Mouse (Mus musculus) retina, postnatal 1 day (tissue): ENCODE measurements at regions not wholly inside any gene's neighbourhood (a gene's known extent, or its start where the extent isn't known, plus 50 kb on each side); places are given as distances from the start of the nearest gene placed in this dataset.
A peak's percentile ranks its signal among the peaks of the same experiment; 100 is the strongest.

ENCODE experiments used
- DNase-seq: peaks from one replicate; pipeline ENCODE4 v3.0.0-alpha.2; 2012

GRCm38 (mm10) chr7:40257733-40258376 is 640.3 kb upstream of the Vstm2b start:
- no peak for DNase-seq

DNA sequence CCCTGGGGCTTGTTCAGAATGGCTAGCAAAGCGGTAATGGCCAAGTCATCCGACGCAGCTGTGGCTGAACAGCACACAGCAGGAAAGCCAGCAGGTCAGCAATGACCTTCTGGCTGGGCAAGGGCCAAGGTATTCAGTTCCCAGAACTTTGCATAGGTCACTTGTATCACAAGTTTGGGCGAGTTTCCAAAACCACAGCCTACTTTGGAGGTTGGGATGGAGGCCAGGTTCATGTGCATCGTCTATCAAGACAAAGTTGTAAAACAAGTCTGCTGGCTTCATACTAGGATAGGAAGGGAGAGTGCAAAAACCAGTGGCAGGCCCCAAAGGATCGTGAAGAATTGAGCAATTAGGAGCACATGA is 639.8 kb upstream of the Vstm2b start:
- DNase-seq = no peak

DNA sequence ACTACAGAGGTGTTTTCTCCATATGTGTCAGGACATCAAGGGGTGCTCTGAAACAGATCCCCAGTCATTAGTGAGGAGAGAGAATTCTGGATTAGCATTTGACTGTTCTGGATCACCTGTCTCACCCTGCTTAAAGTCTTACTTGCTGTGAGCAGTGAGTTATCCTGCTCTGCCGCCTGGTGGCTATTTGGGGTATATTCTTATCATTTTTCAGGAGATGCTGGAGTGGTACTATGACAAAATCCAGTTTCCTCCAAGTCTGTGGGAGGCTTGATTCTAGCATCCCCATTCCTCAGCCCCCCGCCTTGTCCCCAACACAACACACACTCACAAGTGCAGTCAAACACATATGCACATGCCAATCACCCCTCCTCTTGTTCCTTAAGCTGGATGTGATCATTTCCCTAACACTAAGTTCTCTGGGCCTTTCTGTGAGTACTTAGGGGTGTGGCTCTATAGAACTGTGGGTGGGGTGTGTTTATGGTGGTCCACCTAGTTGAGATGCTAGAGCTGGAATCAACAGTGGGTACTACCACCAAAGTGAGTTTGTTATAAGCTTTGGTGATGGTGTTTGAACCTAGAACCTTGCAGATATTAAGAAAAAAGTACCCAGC is 624.6 kb upstream of the Vstm2b start:
- peak; percentile 74 for DNase-seq

- no peak for DNase-seq
Measured at GRCm38 (mm10) chr7:40275078-40275477, 623.0 kb upstream of the Vstm2b start.

DNA sequence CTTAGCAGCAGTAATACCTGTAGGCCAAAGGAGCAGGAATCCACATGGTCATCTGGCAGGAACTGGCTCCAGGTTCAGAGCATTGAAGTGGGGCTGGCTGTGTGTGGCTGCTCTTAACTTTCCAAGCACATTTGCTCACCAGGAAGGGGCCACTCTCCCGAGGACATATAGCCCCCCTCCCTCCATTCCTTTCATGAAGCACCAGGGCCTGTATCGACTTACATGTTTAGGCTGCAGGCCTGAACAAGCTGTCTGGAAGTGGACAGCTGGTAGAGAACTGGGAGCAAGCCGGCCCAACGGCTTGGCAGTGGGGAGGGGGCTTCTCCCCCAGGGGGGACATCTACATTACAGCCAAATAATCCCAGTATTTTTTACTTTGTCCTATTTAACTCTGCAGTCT is 622.5 kb upstream of the Vstm2b start:
- peak; percentile 30 for DNase-seq

DNA sequence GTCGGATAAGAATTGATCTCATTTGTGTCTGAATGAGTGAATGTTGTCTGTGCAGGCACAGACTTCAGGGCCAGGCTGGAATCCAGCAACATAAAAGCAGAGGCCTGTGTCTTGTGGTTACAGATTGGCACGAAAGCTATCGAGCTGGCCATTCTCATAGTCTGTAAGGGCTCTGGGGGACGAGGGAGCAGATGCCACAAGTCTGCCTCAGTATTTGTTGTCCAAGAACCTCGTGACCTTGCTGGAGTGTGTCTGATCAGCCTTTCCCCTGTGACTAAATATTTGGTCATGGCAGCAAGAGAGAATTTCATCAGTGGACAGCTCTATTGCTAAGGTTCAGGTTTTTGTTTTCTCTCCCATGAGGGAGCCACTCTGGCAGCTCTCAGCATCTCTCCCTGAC is 622.0 kb upstream of the Vstm2b start:
- DNase-seq = no peak

- no peak for DNase-seq
Measured at GRCm38 (mm10) chr7:40290166-40290565, 608.0 kb upstream of the Vstm2b start.

DNA sequence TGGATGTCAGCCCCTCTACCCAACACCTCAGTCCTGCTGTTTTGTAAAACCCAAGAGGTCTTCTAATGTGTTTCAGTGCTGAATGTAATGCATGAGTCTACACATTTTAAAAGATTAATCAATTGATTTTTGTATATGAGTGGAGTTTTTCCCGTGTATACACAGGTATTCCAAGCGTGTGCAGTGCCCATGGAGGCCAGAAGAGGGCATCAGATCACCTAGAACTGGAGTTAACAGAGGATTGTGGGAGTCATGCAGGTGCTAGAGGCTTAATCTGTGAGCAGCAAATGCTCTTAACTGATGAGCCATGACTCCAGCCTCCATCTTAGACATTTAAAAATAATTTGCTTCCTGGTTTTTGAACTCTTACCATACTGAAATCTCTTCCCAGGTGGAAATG is 587.6 kb upstream of the Vstm2b start:
- peak; percentile 28 for DNase-seq

- no peak for DNase-seq
Measured at GRCm38 (mm10) chr7:40321171-40321570, 577.0 kb upstream of the Vstm2b start.

DNA sequence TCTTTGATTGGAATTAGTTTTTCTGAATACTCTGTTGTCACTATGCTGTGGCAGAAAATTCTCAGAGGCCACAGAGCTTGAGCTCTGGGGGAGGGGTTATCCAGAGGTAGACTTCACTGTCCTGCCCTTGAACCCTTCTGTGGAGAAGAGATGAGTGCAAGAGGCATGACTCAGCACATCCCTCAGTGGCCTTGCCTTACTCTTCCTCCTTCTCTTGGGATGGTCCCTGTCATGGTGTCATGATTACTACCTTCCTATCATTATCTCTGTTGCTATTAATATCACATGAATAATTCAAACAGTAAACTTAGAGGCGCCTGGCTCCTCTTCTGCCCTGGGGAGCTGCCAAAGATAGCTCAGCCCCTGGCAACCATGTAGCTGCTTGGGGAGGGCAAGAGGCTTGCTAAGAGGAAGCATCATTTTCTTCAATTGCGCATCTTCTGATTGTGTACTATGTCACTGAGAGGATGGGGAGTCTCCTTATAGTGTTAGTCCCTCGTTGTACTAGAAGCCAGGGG is 572.9 kb upstream of the Vstm2b start:
- DNase-seq = no peak

GRCm38 (mm10) chr7:40332455-40332854 is 565.7 kb upstream of the Vstm2b start:
- peak; percentile 7 for DNase-seq

DNA sequence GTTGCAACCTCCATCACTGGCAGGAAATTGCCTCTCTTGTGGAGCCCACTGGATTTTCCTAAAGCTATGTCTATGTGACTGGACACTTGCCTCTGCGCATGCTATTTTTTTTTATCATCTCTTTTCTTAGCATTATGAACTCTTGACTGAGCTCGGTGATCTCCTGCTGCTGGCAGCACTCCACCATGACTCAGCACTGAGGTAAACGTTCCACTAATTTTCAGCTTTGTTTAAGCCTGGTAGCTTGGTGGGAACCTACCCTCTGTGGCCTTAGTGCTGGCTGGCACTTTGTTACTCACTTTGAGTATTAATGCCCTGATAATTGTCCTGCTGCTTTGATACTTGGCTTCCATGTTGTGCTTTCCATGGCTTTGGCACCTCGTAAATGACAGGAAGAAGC is 545.8 kb upstream of the Vstm2b start:
- peak; percentile 42 for DNase-seq

DNA sequence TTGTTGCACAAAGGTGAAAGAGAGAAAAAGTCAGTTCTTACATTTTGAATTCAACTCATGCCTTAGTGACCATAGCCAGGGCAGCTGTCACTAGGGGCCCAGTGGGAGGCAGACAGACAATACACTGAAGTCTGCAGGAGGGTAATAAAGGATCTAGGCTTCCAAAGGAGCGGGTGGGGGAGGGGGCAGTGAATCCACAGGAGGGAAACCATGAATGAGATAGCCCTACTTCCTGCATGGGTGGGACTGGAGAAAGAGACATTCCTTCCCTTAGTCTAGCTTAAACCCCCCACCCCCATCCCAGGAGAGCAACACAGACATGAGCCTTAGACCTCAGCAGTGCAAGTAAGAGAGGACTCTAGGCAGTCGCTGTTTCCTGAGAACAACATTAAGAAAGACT is 535.4 kb upstream of the Vstm2b start:
- no peak for DNase-seq

GRCm38 (mm10) chr7:40372713-40373112 is 525.4 kb upstream of the Vstm2b start:
- no peak for DNase-seq

DNA sequence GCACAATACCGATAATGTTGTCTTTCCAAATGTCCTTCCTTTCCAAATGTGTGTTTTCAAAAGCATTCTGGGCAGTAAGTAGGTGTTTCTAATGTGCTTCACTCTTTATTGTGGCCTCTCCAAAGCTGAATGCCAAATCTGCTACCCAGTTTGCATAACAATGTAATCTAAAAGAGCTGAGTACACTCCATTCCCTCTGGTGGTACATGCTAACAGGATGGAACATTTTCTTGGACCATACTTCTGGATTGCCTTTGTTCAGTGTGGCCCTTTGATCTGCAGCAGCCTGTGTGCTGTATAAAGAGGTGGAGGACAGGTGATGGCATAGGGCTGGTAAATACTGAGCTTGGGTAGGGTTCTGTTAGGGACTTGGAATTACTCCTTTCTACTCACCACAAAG is 520.3 kb upstream of the Vstm2b start:
- DNase-seq = no peak

DNA sequence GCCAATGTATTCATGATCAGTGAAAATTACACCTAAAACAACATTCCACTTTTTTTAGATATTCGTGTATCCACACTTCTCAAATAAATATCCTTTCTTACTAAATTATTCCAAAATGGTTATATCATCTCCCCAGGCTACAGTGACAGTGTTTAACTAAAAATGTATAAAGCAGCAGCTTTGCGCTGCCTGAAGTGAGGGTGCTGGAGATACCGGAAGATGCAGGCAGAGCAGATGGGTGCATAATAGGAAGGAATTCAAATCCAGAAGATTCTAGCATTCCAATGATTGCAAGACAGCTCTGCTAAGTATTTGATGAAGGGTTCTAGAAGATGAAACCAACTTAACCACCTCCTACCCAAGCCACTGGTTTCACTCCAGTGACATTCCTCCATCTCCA is 516.9 kb upstream of the Vstm2b start:
- no peak for DNase-seq

DNA sequence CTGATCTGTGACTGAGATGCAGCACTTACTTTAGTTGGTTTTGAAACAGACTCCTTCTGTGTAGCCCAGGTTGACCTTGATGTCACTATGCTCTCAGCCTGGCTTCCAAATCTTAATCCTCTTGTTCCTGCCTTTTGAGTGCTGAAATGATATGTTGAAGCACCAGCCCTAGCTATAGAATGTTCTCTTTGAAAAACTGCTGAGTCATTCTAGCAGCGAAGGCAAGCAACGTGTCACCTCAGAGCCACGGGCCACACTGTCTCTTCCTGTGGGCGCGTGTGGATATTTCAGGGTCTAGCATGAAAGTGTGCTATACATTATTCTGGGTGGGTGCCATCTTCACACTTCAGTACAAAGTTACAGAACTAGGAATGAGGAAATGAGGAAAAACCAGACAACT is 510.0 kb upstream of the Vstm2b start:
- DNase-seq = no peak

DNA sequence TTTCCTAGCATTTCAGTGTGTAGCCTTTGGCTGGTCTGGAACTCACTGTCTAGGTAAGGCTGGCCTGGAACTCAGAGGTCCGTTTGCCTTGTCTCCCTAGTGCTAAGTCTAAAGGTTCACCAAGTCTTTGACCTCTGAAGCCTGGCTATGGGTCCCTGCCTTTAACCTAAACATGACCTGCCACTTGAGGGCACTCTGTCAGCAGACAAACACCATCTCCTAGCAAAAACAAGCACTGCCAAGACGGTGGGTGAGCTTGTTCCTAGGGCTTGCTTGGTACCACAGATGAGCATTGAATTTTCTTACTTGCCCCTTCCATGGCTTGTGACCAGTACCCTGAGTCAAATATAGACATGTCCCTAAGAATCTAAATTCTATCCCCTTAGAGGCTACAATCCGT is 508.3 kb upstream of the Vstm2b start:
- DNase-seq = peak; percentile 18

GRCm38 (mm10) chr7:40390927-40391326 is 507.2 kb upstream of the Vstm2b start:
- DNase-seq = peak; percentile 82

- peak; percentile 39 for DNase-seq
Measured at GRCm38 (mm10) chr7:40391626-40392025, 506.5 kb upstream of the Vstm2b start.

- peak; percentile 5 for DNase-seq
Measured at GRCm38 (mm10) chr7:40392207-40392606, 505.9 kb upstream of the Vstm2b start.

DNA sequence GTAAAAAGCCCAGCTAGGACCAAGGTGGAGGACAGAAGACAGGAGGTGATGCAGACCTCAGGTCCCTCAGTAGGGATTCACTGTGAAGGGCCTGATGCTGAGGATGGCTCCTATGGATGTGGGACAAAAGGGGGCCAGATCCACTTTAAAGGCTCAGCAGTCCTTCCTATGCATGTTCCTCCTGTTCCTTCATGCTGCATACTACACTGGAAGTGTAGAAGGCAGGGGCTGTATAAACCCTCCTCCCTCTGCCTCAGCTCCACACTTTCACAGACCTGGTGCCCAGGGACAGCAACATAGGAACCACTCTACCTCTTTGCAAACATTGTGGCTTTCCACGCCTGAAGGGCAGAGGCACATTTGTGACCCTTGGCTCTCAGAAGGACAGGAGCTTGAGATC is 505.4 kb upstream of the Vstm2b start:
- DNase-seq = no peak

GRCm38 (mm10) chr7:40398266-40398665 is 499.9 kb upstream of the Vstm2b start:
- no peak for DNase-seq

GRCm38 (mm10) chr7:40419332-40419731 is 478.8 kb upstream of the Vstm2b start:
- no peak for DNase-seq

- DNase-seq = peak; percentile 35
Measured at GRCm38 (mm10) chr7:40422125-40422524, 476.0 kb upstream of the Vstm2b start.
